Mouse (Mus musculus) MEL (cell line): Measurements from ENCODE around the gene Limk1. TPM values are rescaled to one million over a fixed set of nuclear protein-coding genes. Genes with fewer than 3 reads are reported as not detected.

Experiments used
- DNase-seq: peaks from one replicate; pipeline ENCODE4 v3.0.0; 2011; ENCODE audit warnings: low read depth, low spot score
- H3K27ac ChIP-seq: 2 replicates; pipeline ENCODE4 v1.5.1; 2012; ENCODE audit warnings: low read depth, mild to moderate bottlenecking, control low read depth, low read length, moderate library complexity; ENCODE audit not compliant: control insufficient read depth
- H3K27me3 ChIP-seq, 2 experiments: fragments of 150-350 bp in 1 of 2; sonication (generic) in 1 of 2; 2 replicates each; pipeline ENCODE4 v1.6.1; 2012; ENCODE audit warnings: low read length in 2 of 2, mild to moderate bottlenecking in 2 of 2, improper control_type of control experiment in 1 of 2, moderate library complexity in 1 of 2; ENCODE audit not compliant: insufficient read depth in 2 of 2, control insufficient read depth in 1 of 2
- H3K36me3 ChIP-seq, 2 experiments: 2 replicates each; pipeline ENCODE4 v1.6.1; 2012 to 2014; ENCODE audit warnings: low read length in 2 of 2, improper control_type of control experiment in 1 of 2, inconsistent platforms in 1 of 2, mild to moderate bottlenecking in 1 of 2; ENCODE audit not compliant: insufficient read depth in 2 of 2, control insufficient read depth in 1 of 2
- H3K4me1 ChIP-seq, 2 experiments: fragments of 150-350 bp in 1 of 2; sonication (generic) in 1 of 2; 2 replicates each; pipeline ENCODE4 v1.6.1; 2012; ENCODE audit warnings: low read length in 2 of 2, improper control_type of control experiment in 1 of 2, mild to moderate bottlenecking in 1 of 2; ENCODE audit not compliant: insufficient read depth in 2 of 2, control insufficient read depth in 1 of 2
- H3K4me3 ChIP-seq, 2 experiments: fragments of 150-350 bp in 1 of 2; sonication (generic) in 1 of 2; 2 replicates each; pipeline ENCODE4 v1.5.1; 2012; ENCODE audit warnings: low read depth in 2 of 2, low read length in 2 of 2, mild to moderate bottlenecking in 2 of 2, moderate library complexity in 2 of 2, control low read depth in 1 of 2, improper control_type of control experiment in 1 of 2; ENCODE audit not compliant: control insufficient read depth in 1 of 2, insufficient read depth in 1 of 2
- H3K79me2 ChIP-seq: 2 replicates; pipeline ENCODE4 v1.6.1; 2012; ENCODE audit warnings: mild to moderate bottlenecking, low read length, moderate library complexity; ENCODE audit not compliant: control insufficient read depth, poor library complexity, insufficient read depth
- H3K9ac ChIP-seq: 2 replicates; pipeline ENCODE4 v1.6.1; 2012; ENCODE audit warnings: low read depth, mild to moderate bottlenecking, control low read depth, low read length, moderate library complexity; ENCODE audit not compliant: control insufficient read depth, poor library complexity, severe bottlenecking
- H3K9me3 ChIP-seq: fragments of 150-350 bp; sonication (generic); replicated peaks from 2 replicates; pipeline ENCODE4 v1.6.1; 2012; ENCODE audit warnings: mild to moderate bottlenecking, low read length, improper control_type of control experiment, moderate library complexity; ENCODE audit not compliant: insufficient read depth
- BHLHE40 ChIP-seq: IDR thresholded peaks from 2 replicates; pipeline ENCODE4 v1.6.1; 2012; ENCODE audit warnings: low read depth, mild to moderate bottlenecking, inconsistent platforms, low read length, improper control_type of control experiment, borderline replicate concordance
- CHD2 ChIP-seq: IDR thresholded peaks from 2 replicates; pipeline ENCODE4 v1.6.1; 2011; ENCODE audit warnings: low read length, improper control_type of control experiment
- CTCF ChIP-seq, 3 experiments: IDR thresholded peaks in 2 of 3; conservative IDR thresholded peaks in 1 of 3; 2 replicates each; pipeline ENCODE4 v1.5.1; 2011 to 2012; ENCODE audit warnings: low read length in 3 of 3, low read depth in 2 of 3, mild to moderate bottlenecking in 2 of 3, improper control_type of control experiment in 1 of 3, inconsistent platforms in 1 of 3, mixed read lengths in 1 of 3, moderate library complexity in 1 of 3; ENCODE audit not compliant: control insufficient read depth in 1 of 3, insufficient read depth in 1 of 3, poor library complexity in 1 of 3, severe bottlenecking in 1 of 3
- KAT2A ChIP-seq: conservative IDR thresholded peaks from 2 replicates; pipeline ENCODE4 v1.6.1; 2012; ENCODE audit warnings: low read depth, low read length, improper control_type of control experiment, inconsistent platforms
- MEF2A ChIP-seq: IDR thresholded peaks from 2 replicates; pipeline ENCODE4 v1.6.1; 2014; ENCODE audit warnings: low read depth, mild to moderate bottlenecking, inconsistent platforms, low read length, improper control_type of control experiment; ENCODE audit not compliant: poor library complexity, insufficient replicate concordance, severe bottlenecking; ENCODE audit errors: extremely low read depth
- MXI1 ChIP-seq: IDR thresholded peaks from 2 replicates; pipeline ENCODE4 v1.6.1; 2011; ENCODE audit warnings: mild to moderate bottlenecking, low read depth, low read length, improper control_type of control experiment
- RAD21 ChIP-seq: IDR thresholded peaks from 2 replicates; pipeline ENCODE4 v1.6.1; 2011; ENCODE audit warnings: mild to moderate bottlenecking, low read depth, low read length, improper control_type of control experiment
- RCOR1 ChIP-seq: IDR thresholded peaks from 2 replicates; pipeline ENCODE4 v1.6.1; 2012; ENCODE audit warnings: low read depth, mild to moderate bottlenecking, inconsistent platforms, low read length, improper control_type of control experiment
- SMC3 ChIP-seq: IDR thresholded peaks from 2 replicates; pipeline ENCODE4 v1.6.1; 2011; ENCODE audit warnings: low read depth, low read length, improper control_type of control experiment
- USF1 ChIP-seq: IDR thresholded peaks from 2 replicates; pipeline ENCODE4 v1.6.1; 2014; ENCODE audit warnings: low read depth, mild to moderate bottlenecking, inconsistent platforms, low read length, improper control_type of control experiment, moderate library complexity
- ZC3H11A ChIP-seq: IDR thresholded peaks from 2 replicates; pipeline ENCODE4 v1.6.1; 2012; ENCODE audit warnings: low read depth, mild to moderate bottlenecking, inconsistent platforms, low read length, improper control_type of control experiment
- polyA plus RNA-seq, 2 experiments: library from polyadenylated mRNA; stranded (reverse) in 1 of 2; unstranded in 1 of 2; fragments of >175 nt in 1 of 2; fragments of >200 nt in 1 of 2; gene quantifications; 2 replicates each; pipeline versions ENCODE4 v1.2.1 to v1.2.4; 2012; ENCODE audit warnings: low replicate concordance in 2 of 2, low read depth in 1 of 2; ENCODE audit not compliant: insufficient read length in 2 of 2, insufficient read depth in 1 of 2, missing spikeins in 1 of 2
- total RNA-seq: library from RNA; depleted of rRNA; stranded (reverse); fragments of 300-350 nt; gene quantifications from 2 replicates; pipeline ENCODE4 v1.2.3, GENCODE M21; 2012

Limk1 gene
- total and polyA plus RNA-seq, 3 experiments, result 7.3 to 14.8 TPM; not detected in 1

DNA sequence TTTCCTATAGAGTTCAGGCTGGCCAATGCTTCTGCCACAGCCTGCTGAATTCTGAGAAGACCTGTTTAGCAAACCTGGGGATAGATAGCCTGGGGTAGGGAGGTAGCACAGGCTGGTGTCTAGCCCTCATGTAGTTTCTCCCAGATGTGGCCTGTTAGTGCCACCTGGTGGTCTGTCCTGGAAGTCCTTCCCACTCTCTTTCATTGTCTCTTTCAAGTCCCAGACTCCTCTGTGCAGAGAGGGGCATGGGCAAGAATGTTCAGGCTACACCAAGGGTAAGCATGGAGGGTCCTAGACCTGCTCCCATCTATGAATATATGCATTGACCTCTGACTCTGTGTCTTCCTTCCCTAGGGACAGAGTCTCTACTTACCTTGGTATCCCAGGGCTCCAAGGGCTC lies 15.8 kb upstream of the Limk1 start:
- TF ChIP-seq ZC3H11A (peak; percentile 80), USF1 (no peak), CHD2 (no peak), RAD21 (peak; percentile 93), MEF2A (no peak), SMC3 (peak; percentile 89), CTCF (IDR thresholded peaks at IDR 0.05 in 2 of 3, conservative IDR thresholded peaks at IDR 0.05 in 1 of 3; ENCODE audit: control insufficient read depth in 1 of 3, insufficient read depth in 1 of 3, low read depth in 2 of 3, low read length in 3 of 3, poor library complexity in 1 of 3, severe bottlenecking in 1 of 3) (peak; percentile 90 to 92 (median 91))
- H3K36me3 ChIP-seq, result no peaks in the 10 kb centered on the region
- no peaks in the 10 kb centered on the region for H3K9me3 ChIP-seq
- no peak overlapping the region for H3K9ac ChIP-seq
- H3K4me3 ChIP-seq, result no peak overlapping the region
- H3K27ac ChIP-seq, result no peak overlapping the region
- H3K4me1 ChIP-seq, result no peaks in the 10 kb centered on the region
- H3K79me2 ChIP-seq, result no peaks in the 10 kb centered on the region
- H3K27me3 ChIP-seq, result peaks cover 2% of the 10 kb centered on the region in 2 experiments; a peak in 3 of 4 replicates
- peak; percentile 73 for DNase-seq

DNA sequence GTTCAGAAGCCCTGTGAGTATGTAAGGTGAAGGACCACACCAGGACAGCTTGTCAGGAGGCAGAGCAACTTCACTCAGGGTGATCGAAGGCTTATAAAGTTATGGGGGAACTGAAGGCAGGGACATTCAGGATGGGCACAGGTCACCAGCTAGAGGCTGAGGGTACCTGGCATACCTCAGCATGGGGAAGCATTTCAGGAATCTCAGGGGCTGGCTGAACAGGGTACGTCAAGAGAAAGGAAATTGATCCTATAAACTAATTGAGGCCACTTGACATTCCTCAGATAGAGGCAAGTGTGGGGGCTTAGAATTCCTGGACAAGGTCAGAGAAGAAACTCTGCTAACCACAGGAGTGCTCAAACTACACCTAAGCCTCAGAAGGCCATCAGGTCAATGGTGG lies 7.1 kb upstream of the Limk1 start:
- Histone ChIP-seq H3K4me1 (no peaks in the 10 kb centered on the region), H3K27ac (no peak overlapping the region), H3K9ac (no peak overlapping the region), H3K79me2 (no peaks in the 10 kb centered on the region), H3K36me3 (no peaks in the 10 kb centered on the region), H3K27me3 (peaks cover 0 to 4% of the 10 kb centered on the region in 2 experiments; a peak in 2 of 4 replicates), H3K9me3 (no peaks in the 10 kb centered on the region), H3K4me3 (no peak overlapping the region)
- TF ChIP-seq ZC3H11A, result no peak
- no peak for TF ChIP-seq MEF2A
- TF ChIP-seq RCOR1, result no peak
- TF ChIP-seq USF1, result no peak
- no peak for TF ChIP-seq MXI1
- TF ChIP-seq BHLHE40, result no peak
- DNase-seq, result no peak

DNA sequence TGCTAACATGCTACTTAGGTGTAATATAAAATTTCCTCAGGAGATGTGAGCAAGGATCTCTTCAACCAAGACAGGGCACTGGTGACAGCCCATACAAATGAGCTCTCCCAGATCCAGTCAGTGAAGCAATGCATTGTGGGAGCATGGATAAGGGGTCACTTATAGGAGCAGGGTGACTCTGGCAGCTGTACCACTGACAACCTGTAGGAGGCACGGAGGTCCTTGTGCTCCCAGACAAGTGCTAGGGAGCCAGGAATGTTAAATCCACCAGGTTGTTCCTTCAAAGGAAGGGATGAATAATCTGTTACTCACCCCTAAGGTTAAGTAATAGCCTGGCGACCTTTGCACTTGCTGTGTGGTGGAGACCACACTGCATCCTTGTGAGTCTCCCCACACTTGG lies 6.7 kb upstream of the Limk1 start:
- H3K36me3 ChIP-seq, result no peaks in the 10 kb centered on the region
- peak; percentile 42 for DNase-seq
- no peaks in the 10 kb centered on the region for H3K4me1 ChIP-seq
- no peaks in the 10 kb centered on the region for H3K9me3 ChIP-seq
- no peak overlapping the region for H3K27ac ChIP-seq
- peaks cover 0 to 4% of the 10 kb centered on the region in 2 experiments; a peak in 2 of 4 replicates for H3K27me3 ChIP-seq
- H3K9ac ChIP-seq, result no peak overlapping the region
- TF ChIP-seq KAT2A (no peak), CTCF (IDR thresholded peaks at IDR 0.05 in 2 of 3, conservative IDR thresholded peaks at IDR 0.05 in 1 of 3; ENCODE audit: control insufficient read depth in 1 of 3, insufficient read depth in 1 of 3, low read depth in 2 of 3, low read length in 3 of 3, poor library complexity in 1 of 3, severe bottlenecking in 1 of 3) (peak in 2 of 3 experiments; percentile 2 to 37; a peak in 3 of 6 replicates)
- H3K79me2 ChIP-seq, result no peaks in the 10 kb centered on the region
- H3K4me3 ChIP-seq, result no peak overlapping the region
